Mouse (Mus musculus): ENCODE data around the gene Fgf12. TPM values are rescaled to one million over a fixed set of nuclear protein-coding genes. Genes with fewer than 3 reads are reported as not detected.

Gene Fgf12
- total RNA-seq, 2 experiments from 2014 or later, result 7.2 to 22.1 TPM

- no peak for DNase-seq
- intact Hi-C loops (cut with DNase I), result no loop called here
Measured at GRCm38 (mm10) chr16:28350624-28351023, 402.2 kb downstream of the Fgf12 start.

- intact Hi-C loops (cut with DNase I), result no loop called here
- DNase-seq, result no peak
Measured at GRCm38 (mm10) chr16:28345323-28345722, 407.5 kb downstream of the Fgf12 start.

GRCm38 (mm10) chr16:28337930-28338329, 414.9 kb downstream of the Fgf12 start:
- DNase-seq, result no peak
- intact Hi-C loops (cut with DNase I), result no loop called here

GRCm38 (mm10) chr16:28336700-28337099, 416.2 kb downstream of the Fgf12 start:
- intact Hi-C loops (cut with DNase I), result no loop called here
- no peak for DNase-seq

- intact Hi-C loops (cut with DNase I), result no loop called here
- DNase-seq, result no peak
Measured at GRCm38 (mm10) chr16:28335025-28335424, 417.8 kb downstream of the Fgf12 start.

- no peak for DNase-seq
- intact Hi-C loops (cut with DNase I), result no loop called here
Measured at GRCm38 (mm10) chr16:28323576-28323975, 429.3 kb downstream of the Fgf12 start.

GRCm38 (mm10) chr16:28311618-28312017, 441.2 kb downstream of the Fgf12 start:
- intact Hi-C loops (cut with DNase I), result no loop called here
- no peak for DNase-seq

- intact Hi-C loops (cut with DNase I), result no loop called here
- no peak for DNase-seq
Measured at GRCm38 (mm10) chr16:28303889-28304288, 449.0 kb downstream of the Fgf12 start.

- DNase-seq, result no peak
- intact Hi-C loops (cut with DNase I), result no loop called here
Measured at GRCm38 (mm10) chr16:28289689-28290330, 463.1 kb downstream of the Fgf12 start.

GRCm38 (mm10) chr16:28257904-28258303, 495.0 kb downstream of the Fgf12 start:
- intact Hi-C loops (cut with DNase I), result no loop called here
- DNase-seq, result no peak

GRCm38 (mm10) chr16:28254303-28254702, 498.6 kb downstream of the Fgf12 start:
- DNase-seq, result no peak
- intact Hi-C loops (cut with DNase I), result no loop called here

GRCm38 (mm10) chr16:28251930-28252329, 500.9 kb downstream of the Fgf12 start:
- intact Hi-C loops (cut with DNase I), result no loop called here
- no peak for DNase-seq

- intact Hi-C loops (cut with DNase I), result no loop called here
- no peak for DNase-seq
Measured at GRCm38 (mm10) chr16:28242867-28243649, 509.8 kb downstream of the Fgf12 start.

GRCm38 (mm10) chr16:28239382-28239781, 513.5 kb downstream of the Fgf12 start:
- intact Hi-C loops (cut with DNase I), result no loop called here
- DNase-seq, result no peak

- DNase-seq, result peak; percentile 1
- intact Hi-C loops (cut with DNase I), result no loop called here
Measured at GRCm38 (mm10) chr16:28238019-28238868, 514.6 kb downstream of the Fgf12 start.

GRCm38 (mm10) chr16:28215930-28216329, 536.9 kb downstream of the Fgf12 start:
- intact Hi-C loops (cut with DNase I), result no loop called here
- DNase-seq, result no peak

GRCm38 (mm10) chr16:28212411-28212810, 540.5 kb downstream of the Fgf12 start:
- intact Hi-C loops (cut with DNase I), result no loop called here
- DNase-seq, result no peak

GRCm38 (mm10) chr16:28156443-28156842, 596.4 kb downstream of the Fgf12 start:
- DNase-seq, result no peak
- intact Hi-C loops (cut with DNase I), result no loop called here

GRCm38 (mm10) chr16:28140972-28141371, 611.9 kb downstream of the Fgf12 start:
- peak in 1 of 2 experiments; percentile 5 for DNase-seq
- intact Hi-C loops (cut with DNase I), result loop anchor here (5.0 kb wide), 1 partner anchor 351 kb away; no protein-coding TSS in a partner anchor

GRCm38 (mm10) chr16:28127006-28127405, 625.9 kb downstream of the Fgf12 start:
- no peak for DNase-seq
- intact Hi-C loops (cut with DNase I), result no loop called here
